ENCODE assay signal across 22 mouse cellular contexts in the genomic region with DNA sequence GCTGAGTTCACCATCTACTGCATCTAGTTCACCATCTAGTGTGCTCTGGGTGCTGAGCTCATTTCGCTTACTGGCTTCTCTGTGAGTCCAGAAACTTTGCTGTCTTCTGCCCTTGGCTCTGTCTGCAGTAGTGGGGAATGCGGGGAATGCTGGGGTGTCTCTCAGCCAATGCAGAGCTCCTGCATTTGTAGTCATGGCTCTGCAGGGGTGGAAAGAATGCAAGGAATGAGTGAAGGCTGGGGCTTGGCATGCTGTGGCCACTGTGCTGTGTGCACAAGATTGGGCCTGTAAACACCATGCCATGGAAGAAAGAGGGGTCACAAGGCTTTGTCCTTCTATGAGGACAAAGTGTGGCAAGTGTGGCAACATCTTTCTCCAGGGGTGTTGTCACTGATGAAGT.
DNase-seq lines count a peak whose midpoint lies in the region; ATAC-seq and TF ChIP-seq lines count a peak whose summit lies in the region.
"Had no signal": no experiment of that assay in that cellular context is flagged by ENCODE, and none has a peak within 500 bp of the region (broad histone marks: within the 10 kb centered on the region; RNA-seq: fewer than 3 reads in every experiment).

No protein-coding gene starts in this region.

- TF ChIP-seq POLR2A in heart, adult 2 months (IDR thresholded peaks at IDR 0.05; ENCODE audit: insufficient read depth, low read depth, low read length) = no peak
- no peak for TF ChIP-seq POLR2A in embryonic fibroblast, embryonic 13.5 days (IDR thresholded peaks at IDR 0.05; ENCODE audit: low read depth, low read length)

- TF ChIP-seq CTCF in heart, adult 2 months (IDR thresholded peaks at IDR 0.05) = no peak
- TF ChIP-seq CTCF in embryonic fibroblast, embryonic 13.5 days (IDR thresholded peaks at IDR 0.05; ENCODE audit: borderline replicate concordance, insufficient read depth, low read length) = no peak

- no peak for DNase-seq in heart, adult 2 months
- peak; percentile 4 for DNase-seq in lung, postnatal 36 days
- DNase-seq in lung, postnatal 14 days = no peak
- no peak for DNase-seq in right cerebral cortex, postnatal 14 days
- no peak for DNase-seq in gastrocnemius, postnatal 36 days
- DNase-seq: adrenal gland, postnatal 14 days; cerebellum, adult 9-11 months; kidney, adult 2 months; kidney, postnatal 14 days; layer of hippocampus, postnatal 36 days; liver, embryonic 13.5 days; midbrain, embryonic 14.5 days; retina, postnatal 1 day had no signal

- H3K27ac ChIP-seq in heart, embryonic 12.5 days (ENCODE audit: poor library complexity, severe bottlenecking) = peak overlapping the region; percentile 37; the same call in 1 of the 2 replicates
- no peak overlapping the region for H3K27ac ChIP-seq in heart, adult 2 months
- 0 out of 2 replicates have a peak overlapping the region, but pooled peaks have one; percentile 12 for H3K27ac ChIP-seq in embryonic fibroblast, embryonic 13.5 days (ENCODE audit: insufficient read depth, low read length)
- H3K27ac ChIP-seq: forebrain, embryonic 12.5 days; layer of hippocampus, adult 2 months; limb, embryonic 13.5 days; liver, embryonic 13.5 days; lung, embryonic 15.5 days; stomach, postnatal 0 days had no signal

- H3K4me1 ChIP-seq in heart, embryonic 12.5 days (replicated peaks) = peaks cover 21% of the 10 kb centered on the region
- no peaks in the 10 kb centered on the region for H3K4me1 ChIP-seq in heart, adult 2 months (ENCODE audit: control insufficient read depth, insufficient read depth, low read length)
- peaks cover 16% of the 10 kb centered on the region for H3K4me1 ChIP-seq in embryonic fibroblast, embryonic 13.5 days (ENCODE audit: control insufficient read depth, insufficient read depth, low read length)
- H3K4me1 ChIP-seq: limb, embryonic 13.5 days; liver, embryonic 13.5 days; lung, embryonic 15.5 days; megakaryocyte, embryonic 14.5 days had no signal

- peaks cover 17% of the 10 kb centered on the region for H3K9me3 ChIP-seq in heart, embryonic 12.5 days (replicated peaks)
- H3K9me3 ChIP-seq: liver, embryonic 13.5 days; lung, embryonic 15.5 days had no signal

- no peak overlapping the region for H3K9ac ChIP-seq in heart, embryonic 12.5 days
- no peak overlapping the region for H3K9ac ChIP-seq in heart, adult 2 months (ENCODE audit: low read depth, low read length)
- H3K9ac ChIP-seq: forebrain, embryonic 12.5 days; limb, embryonic 13.5 days; liver, embryonic 13.5 days; lung, embryonic 15.5 days had no signal

- H3K36me3 ChIP-seq in heart, embryonic 12.5 days = no peaks in the 10 kb centered on the region
- H3K36me3 ChIP-seq in heart, adult 2 months (ENCODE audit: control insufficient read depth, insufficient read depth, low read length) = no peaks in the 10 kb centered on the region
- H3K36me3 ChIP-seq: limb, embryonic 13.5 days; liver, embryonic 13.5 days; lung, embryonic 15.5 days had no signal

- H3K79me2 ChIP-seq in heart, adult 2 months (replicated peaks; ENCODE audit: control insufficient read depth, insufficient read depth, low read length) = no peaks in the 10 kb centered on the region

- H3K27me3 ChIP-seq in heart, embryonic 12.5 days (replicated peaks) = no peaks in the 10 kb centered on the region
- H3K27me3 ChIP-seq in heart, adult 2 months (ENCODE audit: control insufficient read depth, insufficient read depth, low read length) = no peaks in the 10 kb centered on the region
- H3K27me3 ChIP-seq: forebrain, embryonic 12.5 days; limb, embryonic 13.5 days; liver, embryonic 13.5 days; lung, embryonic 15.5 days; Patski had no signal

- no peak overlapping the region for H3K4me2 ChIP-seq in heart, embryonic 12.5 days
- H3K4me2 ChIP-seq: forebrain, embryonic 12.5 days; limb, embryonic 13.5 days; liver, embryonic 13.5 days; lung, embryonic 15.5 days had no signal

- H3K4me3 ChIP-seq in heart, embryonic 12.5 days = no peak overlapping the region
- no peak overlapping the region for H3K4me3 ChIP-seq in heart, adult 2 months
- no peak overlapping the region for H3K4me3 ChIP-seq in embryonic fibroblast, embryonic 13.5 days (ENCODE audit: insufficient read depth, low read length)
- H3K4me3 ChIP-seq: forebrain, embryonic 12.5 days; layer of hippocampus, adult 2 months; limb, embryonic 13.5 days; liver, embryonic 13.5 days; lung, embryonic 15.5 days had no signal

- ATAC-seq in heart, embryonic 12.5 days (ENCODE audit: insufficient number of reproducible peaks, low FRiP score) = no peak
- ATAC-seq: Patski had no signal

- intact Hi-C loops in heart, adult 2 months (cut with DNase I) = no loop called here
- intact Hi-C loops in gastrocnemius, postnatal 36 days (cut with DNase I) = no loop called here

- no peak for TF ChIP-seq EP300 in heart, adult 2 months (IDR thresholded peaks at IDR 0.05; ENCODE audit: insufficient read depth, low read depth, low read length)

- 31% methylated on average over 2 of the region's 2 CpGs for WGBS in heart, embryonic 12.5 days
- 36% methylated on average over 2 of the region's 2 CpGs for WGBS in heart, adult 2 months
